Mouse (Mus musculus) midbrain, embryonic 14.5 days (tissue): ENCODE measurements at regions not wholly inside any gene's neighbourhood (a gene's known extent, or its start where the extent isn't known, plus 50 kb on each side); places are given as distances from the start of the nearest gene placed in this dataset.
A peak's percentile ranks its signal among the peaks of the same experiment; 100 is the strongest.
"Not testable (repeated sequence)": the region's sequence is repeated elsewhere in the genome, so short reads cannot be mapped to it uniquely, and the experiment has no call there.

Source experiments
- ATAC-seq: fragments of 200-750 bp; cut with Nextera tagmentation; 2 replicates; pipeline ENCODE4 v1.8.0; 2017; ENCODE audit warnings: moderate number of reproducible peaks, moderate library complexity; ENCODE audit not compliant: low FRiP score, low TSS enrichment
- DNase-seq: peaks from one replicate; pipeline ENCODE4 v3.0.0-alpha.2; 2015
- H3K27ac ChIP-seq: fragments of 300-500 bp; sonication (generic); replicated peaks from 2 replicates; pipeline ENCODE4 v1.5.1; 2014; ENCODE audit warnings: mild to moderate bottlenecking, low read depth, low read length, moderate library complexity
- H3K27me3 ChIP-seq: fragments of 300-500 bp; sonication (generic); 2 replicates; pipeline ENCODE4 v1.6.1; 2014; ENCODE audit warnings: low read length, control low read depth, mixed read lengths; ENCODE audit not compliant: control insufficient read depth, insufficient read depth
- H3K36me3 ChIP-seq: fragments of 300-500 bp; sonication (generic); 2 replicates; pipeline ENCODE4 v1.6.1; 2014; ENCODE audit warnings: low read length, control low read depth; ENCODE audit not compliant: control insufficient read depth, insufficient read depth
- H3K4me1 ChIP-seq: fragments of 300-500 bp; sonication (generic); 2 replicates; pipeline ENCODE4 v1.6.1; 2014; ENCODE audit warnings: mild to moderate bottlenecking, antibody characterized with exemption, low read length, control low read depth; ENCODE audit not compliant: control insufficient read depth, insufficient read depth
- H3K4me2 ChIP-seq: fragments of 300-500 bp; sonication (generic); 2 replicates; pipeline ENCODE4 v1.6.1; 2014; ENCODE audit warnings: mild to moderate bottlenecking, low read length, moderate library complexity
- H3K4me3 ChIP-seq: fragments of 300-500 bp; sonication (generic); replicated peaks from 2 replicates; pipeline ENCODE4 v1.5.1; 2014; ENCODE audit warnings: low read depth, low read length
- H3K9ac ChIP-seq: fragments of 300-500 bp; sonication (generic); replicated peaks from 2 replicates; pipeline ENCODE4 v1.6.1; 2014; ENCODE audit warnings: mild to moderate bottlenecking, low read length, moderate library complexity
- H3K9me3 ChIP-seq: fragments of 300-500 bp; sonication (generic); 2 replicates; pipeline ENCODE4 v1.6.1; 2016; ENCODE audit warnings: low read length, control low read depth, mixed read lengths; ENCODE audit not compliant: control insufficient read depth
- WGBS: fragments of 180-500 bp; shearing (Covaris S2); extraction: QIAGEN DNeasy Blood & Tissue Kit; methylation state at CpG from one replicate; pipeline ENCODE4 v1.1.7; 2014; 5-methylcytosine and 5-hydroxymethylcytosine counted together

DNA sequence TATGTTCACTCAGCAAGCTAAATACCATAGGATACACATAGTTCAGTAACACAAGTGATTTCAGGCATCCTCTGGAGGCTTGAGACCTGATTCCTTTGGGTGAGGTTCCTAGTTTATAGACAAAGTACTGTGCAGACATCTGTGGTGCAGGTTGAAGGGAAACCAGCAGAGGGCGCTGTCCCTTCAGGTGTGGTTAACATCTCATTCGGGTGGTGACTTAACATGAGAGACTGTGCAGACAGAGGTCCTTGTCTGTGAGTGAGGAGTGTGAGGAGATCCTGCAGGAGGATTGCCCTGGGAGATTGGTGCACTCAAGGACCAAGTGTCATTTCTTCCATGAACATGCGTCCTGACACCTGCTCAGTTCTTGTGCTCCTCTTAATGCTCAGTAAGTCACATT, 637.8 kb downstream of the Dad1 start:
- not testable (repeated sequence) for DNase-seq, H3K4me1 ChIP-seq, H3K4me2 ChIP-seq, H3K9ac ChIP-seq, H3K4me3 ChIP-seq, H3K27ac ChIP-seq, H3K36me3 ChIP-seq, H3K9me3 ChIP-seq, ATAC-seq, H3K27me3 ChIP-seq
- 50% methylated on average over 3 of the region's 3 CpGs for WGBS

DNA sequence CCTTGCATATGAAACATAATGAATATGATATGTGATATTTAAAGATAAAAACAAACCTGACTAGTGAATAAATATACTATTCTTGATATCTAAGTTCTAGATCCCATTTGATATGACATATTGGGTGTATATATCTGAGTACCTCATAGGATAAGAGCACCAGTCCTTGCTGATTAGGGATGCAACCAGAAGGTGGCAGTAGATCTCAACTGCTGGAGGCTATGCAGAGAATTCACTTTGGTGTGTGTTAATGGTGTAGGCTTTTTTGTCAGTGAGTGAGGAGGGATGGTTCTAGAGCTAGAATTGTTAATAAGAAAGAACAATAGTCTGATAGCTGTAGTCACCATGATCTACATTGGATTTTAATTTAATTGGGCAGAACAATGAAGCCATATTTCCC, 639.6 kb downstream of the Dad1 start:
- Histone ChIP-seq H3K27me3 (no peaks in the 10 kb centered on the region), H3K9me3 (no peaks in the 10 kb centered on the region), H3K4me2 (no peak overlapping the region), H3K27ac (no peak overlapping the region), H3K4me1 (no peaks in the 10 kb centered on the region), H3K9ac (no peak overlapping the region), H3K4me3 (no peak overlapping the region), H3K36me3 (no peaks in the 10 kb centered on the region)
- no peak for ATAC-seq
- peak; percentile 13 for DNase-seq

DNA sequence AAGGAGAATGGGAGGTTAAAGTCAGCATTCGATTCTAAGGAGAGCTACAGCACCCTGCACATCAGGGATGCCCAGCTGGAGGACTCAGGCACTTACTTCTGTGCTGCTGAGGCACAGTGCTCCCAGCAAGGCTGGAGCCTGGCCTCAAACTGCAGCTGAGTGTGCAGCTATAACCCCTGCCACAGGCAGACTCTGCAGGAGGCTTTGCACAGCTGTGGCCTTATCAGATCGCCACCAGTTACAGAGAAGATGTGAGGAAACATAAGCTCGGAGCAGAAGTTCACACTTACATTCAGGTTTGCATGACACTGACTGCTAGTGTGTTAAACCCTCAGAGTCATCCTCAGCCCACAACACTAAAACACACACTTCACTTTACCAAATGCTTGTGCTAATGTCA, 654.6 kb downstream of the Dad1 start:
- H3K27ac ChIP-seq, H3K9me3 ChIP-seq, H3K36me3 ChIP-seq, H3K4me2 ChIP-seq, H3K4me3 ChIP-seq, H3K9ac ChIP-seq, H3K4me1 ChIP-seq, H3K27me3 ChIP-seq, ATAC-seq, DNase-seq: not testable (repeated sequence)
- 62% methylated on average over 3 of the region's 3 CpGs for WGBS

DNA sequence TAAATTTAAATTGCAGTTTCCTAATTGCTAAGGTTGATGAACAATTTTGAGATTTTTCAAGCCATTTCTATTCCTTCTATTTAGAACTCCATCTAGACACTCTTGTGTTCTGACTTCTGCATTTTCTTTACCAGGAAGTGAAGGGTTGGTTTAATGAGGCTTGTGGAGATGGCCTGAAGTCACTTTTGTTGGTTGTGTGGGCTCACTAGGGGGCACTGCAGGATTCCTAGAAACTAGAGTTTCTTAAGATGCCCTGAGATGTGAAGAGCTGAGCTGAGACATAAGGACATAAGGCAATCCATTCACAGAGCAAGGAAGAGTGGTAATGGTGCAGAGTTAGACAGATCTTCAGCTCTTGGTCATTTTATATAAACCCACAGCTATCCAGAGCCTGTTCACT, 656.6 kb downstream of the Dad1 start:
- ATAC-seq, H3K9me3 ChIP-seq, H3K36me3 ChIP-seq, H3K9ac ChIP-seq, H3K4me3 ChIP-seq, H3K27ac ChIP-seq, DNase-seq, H3K4me2 ChIP-seq, H3K4me1 ChIP-seq, H3K27me3 ChIP-seq: not testable (repeated sequence)

DNA sequence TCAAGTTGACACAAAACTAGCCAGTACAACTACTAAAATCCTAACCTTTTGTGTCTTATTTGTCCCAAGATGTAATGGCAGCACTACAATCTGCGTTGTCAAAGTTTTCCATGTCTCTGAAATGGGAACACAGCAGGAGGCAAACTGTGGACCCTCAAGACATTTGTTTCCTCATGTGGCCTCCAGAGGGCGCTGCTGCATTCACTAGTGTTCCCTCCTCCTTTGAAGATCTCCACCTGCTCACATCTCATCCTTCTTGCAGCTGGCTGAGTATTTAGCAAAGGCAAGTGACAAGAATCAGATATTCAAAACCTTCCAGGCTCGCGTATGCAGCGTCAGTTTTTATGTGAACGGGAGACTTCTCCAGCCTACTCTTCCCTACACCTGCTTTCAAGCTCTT, 663.3 kb downstream of the Dad1 start:
- not testable (repeated sequence) for H3K27me3 ChIP-seq, H3K36me3 ChIP-seq, ATAC-seq, H3K4me3 ChIP-seq, H3K9ac ChIP-seq, H3K4me2 ChIP-seq, H3K9me3 ChIP-seq, H3K4me1 ChIP-seq, H3K27ac ChIP-seq
- DNase-seq: peak; percentile 24
- WGBS: 46% methylated on average over 6 of the region's 6 CpGs

DNA sequence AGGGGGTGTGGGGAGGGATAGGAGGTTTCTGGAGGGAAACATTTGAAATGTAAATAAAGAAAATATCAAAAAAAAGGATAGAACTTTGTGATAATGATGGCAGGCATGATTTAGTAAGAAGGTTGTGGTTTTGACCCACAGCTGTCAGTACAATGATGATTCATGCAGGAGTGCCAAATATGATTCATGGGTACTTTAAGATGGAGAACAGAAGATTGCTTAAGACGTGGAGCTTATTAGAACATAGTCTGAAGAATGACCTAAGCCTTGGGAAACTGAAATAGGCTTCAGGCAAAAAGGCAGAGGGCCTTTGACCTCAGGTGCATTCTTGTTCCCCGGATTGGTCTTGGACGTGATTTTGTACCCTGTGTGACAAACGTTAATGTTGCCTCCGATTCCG, 671.4 kb downstream of the Dad1 start:
- H3K9me3 ChIP-seq, H3K4me1 ChIP-seq, H3K27me3 ChIP-seq, H3K4me2 ChIP-seq, H3K4me3 ChIP-seq, H3K9ac ChIP-seq, H3K27ac ChIP-seq, ATAC-seq, H3K36me3 ChIP-seq, DNase-seq: not testable (repeated sequence)
- 92% methylated on average over 6 of the region's 6 CpGs for WGBS

DNA sequence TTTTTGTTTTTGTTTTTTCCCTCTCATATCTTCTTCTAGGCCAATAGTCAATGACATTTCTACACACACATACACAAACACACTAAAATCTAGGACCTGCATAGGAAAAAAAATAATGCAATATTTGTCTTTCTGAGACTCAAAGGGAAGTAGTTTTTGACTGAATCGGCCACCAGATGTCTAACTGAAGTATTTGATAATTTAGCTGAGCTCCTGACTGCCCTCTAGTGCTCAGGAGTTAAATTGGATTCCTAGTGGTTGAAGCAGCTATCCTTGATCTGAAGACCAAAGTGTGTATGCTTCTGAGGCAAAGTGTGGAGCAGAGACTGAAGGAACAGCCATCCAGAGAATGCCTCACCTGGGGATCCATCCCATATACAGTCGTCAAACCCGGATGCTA, 672.2 kb downstream of the Dad1 start:
- H3K4me2 ChIP-seq, H3K9ac ChIP-seq, ATAC-seq, DNase-seq, H3K27ac ChIP-seq, H3K9me3 ChIP-seq, H3K27me3 ChIP-seq, H3K4me3 ChIP-seq, H3K36me3 ChIP-seq, H3K4me1 ChIP-seq: not testable (repeated sequence)
- 65% methylated on average over 3 of the region's 3 CpGs for WGBS

DNA sequence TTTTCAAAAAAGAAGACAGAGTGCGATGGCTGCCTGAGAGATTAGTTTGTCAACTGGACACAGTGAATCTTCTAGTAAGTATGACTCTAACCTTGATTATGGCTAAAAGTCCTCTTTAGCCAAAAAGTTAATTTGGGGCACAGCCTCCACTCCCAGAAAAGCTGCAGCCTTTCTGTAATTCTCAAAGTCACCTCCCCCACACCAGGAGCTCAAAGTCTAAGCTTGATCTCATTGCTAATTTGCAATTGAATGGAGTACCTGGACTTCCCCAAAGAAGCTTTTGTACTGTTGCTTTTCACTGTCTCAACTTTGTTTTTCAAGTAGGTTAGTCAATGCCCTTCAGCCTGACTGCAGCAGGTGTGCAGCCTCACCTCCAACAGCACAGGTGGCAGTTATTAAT, 677.0 kb downstream of the Dad1 start:
- not testable (repeated sequence) for H3K4me3 ChIP-seq, H3K36me3 ChIP-seq, H3K27me3 ChIP-seq, H3K9ac ChIP-seq, H3K4me1 ChIP-seq, DNase-seq, ATAC-seq, H3K9me3 ChIP-seq, H3K27ac ChIP-seq, H3K4me2 ChIP-seq
- 91% methylated on average over 1 of the region's 1 CpGs for WGBS

DNA sequence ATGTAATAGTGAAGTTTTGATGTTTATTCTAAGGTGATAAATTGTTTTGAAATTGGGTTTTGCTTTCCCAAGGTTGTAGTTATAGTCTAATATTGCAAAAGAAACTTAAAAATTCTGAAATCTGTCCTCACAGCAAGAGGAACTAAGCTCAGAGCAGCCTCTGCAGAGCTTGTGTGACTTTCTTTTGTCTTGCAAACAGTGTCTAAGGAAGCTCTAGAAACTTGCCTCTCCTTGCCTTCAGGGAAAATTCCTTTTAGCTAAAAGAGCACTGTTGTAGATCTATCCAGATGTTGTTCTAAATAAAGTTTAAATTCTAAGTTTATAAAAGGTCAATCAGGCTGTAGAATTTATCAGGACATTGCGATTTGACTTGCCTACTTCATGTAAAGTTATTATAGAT, 681.2 kb downstream of the Dad1 start:
- H3K4me3 ChIP-seq, H3K27ac ChIP-seq, H3K4me2 ChIP-seq, DNase-seq, ATAC-seq, H3K4me1 ChIP-seq, H3K27me3 ChIP-seq, H3K9ac ChIP-seq, H3K9me3 ChIP-seq, H3K36me3 ChIP-seq: not testable (repeated sequence)
- 95% methylated on average over 1 of the region's 1 CpGs for WGBS
